27 mouse cellular contexts compared by ENCODE assay signal in genomic region chr4:66843255-66843654, GRCm38 (mm10). TPM values are rescaled to one million over a fixed set of nuclear protein-coding genes. Genes with fewer than 3 reads are reported as not detected.
A peak's percentile ranks its signal among the peaks of the same experiment; 100 is the strongest.
DNase-seq lines count a peak whose midpoint lies in the region; ATAC-seq and TF ChIP-seq lines count a peak whose summit lies in the region.
"Had no signal": no experiment of that assay in that cellular context is flagged by ENCODE, and none has a peak within 500 bp of the region (broad histone marks: within the 10 kb centered on the region; RNA-seq: fewer than 3 reads in every experiment).

No protein-coding gene starts in this region.

- H3K27me3 ChIP-seq in embryonic facial prominence, embryonic 10.5 days (replicated peaks; ENCODE audit: low read depth, poor library complexity, severe bottlenecking), result no peaks in the 10 kb centered on the region
- H3K27me3 ChIP-seq: limb, embryonic 13.5 days; megakaryocyte, embryonic 14.5 days; midbrain, embryonic 13.5 days; neural tube, embryonic 12.5 days; stomach, embryonic 15.5 days had no signal

- H3K27ac ChIP-seq in bone marrow macrophage, adult 2 months (ENCODE audit: insufficient read depth, low read depth, low read length), result peak overlapping the region; percentile 56
- no peak overlapping the region for H3K27ac ChIP-seq in embryonic facial prominence, embryonic 10.5 days (replicated peaks)
- H3K27ac ChIP-seq: forebrain, embryonic 10.5 days; hindbrain, embryonic 14.5 days; limb, embryonic 13.5 days; liver, embryonic 14.5 days; midbrain, embryonic 13.5 days; neural tube, embryonic 12.5 days; stomach, embryonic 15.5 days had no signal

- no peaks in the 10 kb centered on the region for H3K36me3 ChIP-seq in embryonic facial prominence, embryonic 10.5 days (replicated peaks)
- H3K36me3 ChIP-seq: forebrain, embryonic 10.5 days; G1E; limb, embryonic 13.5 days; midbrain, embryonic 13.5 days; neural tube, embryonic 12.5 days; stomach, embryonic 15.5 days had no signal

- H3K4me1 ChIP-seq in bone marrow macrophage, adult 2 months (ENCODE audit: control insufficient read depth, insufficient read depth, low read length), result peaks cover 26% of the 10 kb centered on the region
- no peaks in the 10 kb centered on the region for H3K4me1 ChIP-seq in embryonic facial prominence, embryonic 10.5 days
- H3K4me1 ChIP-seq: forebrain, embryonic 10.5 days; limb, embryonic 13.5 days; megakaryocyte, embryonic 14.5 days; midbrain, embryonic 13.5 days; neural tube, embryonic 12.5 days; stomach, embryonic 15.5 days had no signal

- DNase-seq in 3T3-L1 (ENCODE audit: low read depth, low spot score) (peak; percentile 47), 416B (ENCODE audit: low read depth) (peak; percentile 33)
- DNase-seq in embryonic facial prominence, embryonic 10.5 days (ENCODE audit: low spot score), result no peak
- DNase-seq in c-Kit-positive CD71-positive TER-119-positive erythroid progenitor cells, embryonic 14.5 days (ENCODE audit: low spot score), result no peak
- DNase-seq: adrenal gland, postnatal 14 days; cerebellum, adult 11 months; cerebellum, adult 9-11 months; gastrocnemius, postnatal 25 days; heart, postnatal 36 days; kidney, adult 8-10 months; kidney, postnatal 10 days; retina, postnatal 1 day; right cerebral cortex, postnatal 25 days; thymus, postnatal 25 days had no signal

- H3K9me3 ChIP-seq in embryonic facial prominence, embryonic 10.5 days, result no peaks in the 10 kb centered on the region
- H3K9me3 ChIP-seq: forebrain, embryonic 10.5 days; limb, embryonic 13.5 days; megakaryocyte, embryonic 14.5 days; midbrain, embryonic 13.5 days; neural tube, embryonic 12.5 days; stomach, embryonic 15.5 days had no signal

- no peak overlapping the region for H3K4me3 ChIP-seq in bone marrow macrophage, adult 2 months (ENCODE audit: insufficient read depth, low read length)
- H3K4me3 ChIP-seq in embryonic facial prominence, embryonic 10.5 days, result no peak overlapping the region
- H3K4me3 ChIP-seq: forebrain, embryonic 10.5 days; limb, embryonic 13.5 days; megakaryocyte, embryonic 14.5 days; midbrain, embryonic 13.5 days; neural tube, embryonic 12.5 days; stomach, embryonic 15.5 days had no signal

- 58% methylated on average over 1 of the region's 1 CpGs for WGBS in embryonic facial prominence, embryonic 10.5 days

- peak; percentile 99 for ATAC-seq in megakaryocyte progenitor cell, adult 5-6 weeks (replicated peaks; ENCODE audit: poor library complexity)
- ATAC-seq in cerebellum, adult (ENCODE audit: insufficient number of reproducible peaks, low FRiP score, low TSS enrichment), result no peak
- ATAC-seq: inflammation-experienced regulatory T-cells, adult 6 months; midbrain, embryonic 13.5 days had no signal

- TF ChIP-seq CTCF in bone marrow macrophage, adult 2 months (IDR thresholded peaks at IDR 0.05; ENCODE audit: low read depth, low read length), result no peak

- TF ChIP-seq POLR2A in bone marrow macrophage, adult 2 months (IDR thresholded peaks at IDR 0.05; ENCODE audit: borderline replicate concordance, low read depth, low read length), result no peak

RNA-seq across cellular contexts. Expression of gene Tlr4, which starts 15.9 kb away (rescaled TPM):
- polyA plus RNA-seq in bone marrow macrophage, adult 2 months (2012; ENCODE audit: insufficient read depth, insufficient read length, missing spikeins), result 39.9 and 43.4 TPM in 2 replicates
- 13.9 and 15.3 TPM in 2 replicates for total RNA-seq in megakaryocyte progenitor cell, adult 5-6 weeks (2015)
- 13.0 and 13.6 TPM in 2 replicates for total RNA-seq in megakaryocyte progenitor cell, adult 5-6 weeks (2017)
- polyA plus RNA-seq in embryonic facial prominence, embryonic 10.5 days (2016; fragmentation: Nextera tagmentation; extraction: Ambion mirVana), result 0.93 and 1.3 TPM in 2 replicates
- polyA plus RNA-seq: G1E had no signal

Comparison
In these comparisons a context has a peak if more than half of its experiments do, and no peak if none do; other contexts are left out.
1. DNase-seq: peak in 3T3-L1 (single experiment) and 416B (single experiment); none in embryonic facial prominence, embryonic 10.5 days (single experiment) and c-Kit-positive CD71-positive TER-119-positive erythroid progenitor cells, embryonic 14.5 days (single experiment).
2. RNA of gene Tlr4, which starts 15.9 kb away (polyA plus RNA-seq): 39.9 to 43.4 TPM in bone marrow macrophage, adult 2 months; 0.93 to 1.3 TPM in embryonic facial prominence, embryonic 10.5 days; every median in the first group is over 10 times any median in the second.